Mouse (Mus musculus): ENCODE measurements around the gene Clstn2. TPM values are rescaled to one million over a fixed set of nuclear protein-coding genes. Genes with fewer than 3 reads are reported as not detected.

Clstn2 gene
- polyA plus RNA-seq, 1 experiment from 2014 or later = 4.7 TPM

- H3K27ac ChIP-seq = no peak overlapping the region
- H3K4me2 ChIP-seq (replicated peaks) = no peak overlapping the region
- no peak overlapping the region for H3K9ac ChIP-seq
- no peaks in the 10 kb centered on the region for H3K4me1 ChIP-seq
- H3K36me3 ChIP-seq = no peaks in the 10 kb centered on the region
- no peak overlapping the region for H3K4me3 ChIP-seq
- ATAC-seq (ENCODE audit: low FRiP score, low read depth) = no peak
- no peaks in the 10 kb centered on the region for H3K9me3 ChIP-seq
- H3K27me3 ChIP-seq = no peaks in the 10 kb centered on the region
- WGBS = 62% methylated on average over 3 of the region's 3 CpGs
Measured at GRCm38 (mm10) chr9:97891415-97891814, 141.6 kb downstream of the Clstn2 start.

GRCm38 (mm10) chr9:97883336-97883735, 149.6 kb downstream of the Clstn2 start:
- no peaks in the 10 kb centered on the region for H3K27me3 ChIP-seq
- H3K27ac ChIP-seq = no peak overlapping the region
- no peaks in the 10 kb centered on the region for H3K4me1 ChIP-seq
- H3K9ac ChIP-seq = no peak overlapping the region
- 93% methylated on average over 3 of the region's 3 CpGs for WGBS
- H3K36me3 ChIP-seq = no peaks in the 10 kb centered on the region
- ATAC-seq (ENCODE audit: low FRiP score, low read depth) = no peak
- H3K9me3 ChIP-seq = no peaks in the 10 kb centered on the region
- H3K4me2 ChIP-seq (replicated peaks) = no peak overlapping the region
- H3K4me3 ChIP-seq = no peak overlapping the region

GRCm38 (mm10) chr9:97867013-97867700, 165.8 kb downstream of the Clstn2 start:
- no peak overlapping the region for H3K9ac ChIP-seq
- 68% methylated on average over 8 of the region's 8 CpGs for WGBS
- H3K4me2 ChIP-seq (replicated peaks) = no peak overlapping the region
- H3K4me3 ChIP-seq = no peak overlapping the region
- no peak for ATAC-seq (ENCODE audit: low FRiP score, low read depth)
- no peak overlapping the region for H3K27ac ChIP-seq
- no peaks in the 10 kb centered on the region for H3K36me3 ChIP-seq
- no peaks in the 10 kb centered on the region for H3K27me3 ChIP-seq
- H3K9me3 ChIP-seq = no peaks in the 10 kb centered on the region
- 0 out of 2 replicates have a peak, but pooled peaks cover 3% of the 10 kb centered on the region for H3K4me1 ChIP-seq

- Histone ChIP-seq H3K4me3 (no peak overlapping the region), H3K9me3 (no peaks in the 10 kb centered on the region), H3K9ac (no peak overlapping the region), H3K27ac (no peak overlapping the region), H3K36me3 (no peaks in the 10 kb centered on the region), H3K4me1 (peaks cover 11% of the 10 kb centered on the region), H3K27me3 (no peaks in the 10 kb centered on the region), H3K4me2 (replicated peaks) (no peak overlapping the region)
- ATAC-seq (ENCODE audit: low FRiP score, low read depth) = no peak
Measured at GRCm38 (mm10) chr9:97852859-97853258, 180.1 kb downstream of the Clstn2 start.

GRCm38 (mm10) chr9:97847873-97848838, 184.8 kb downstream of the Clstn2 start:
- Histone ChIP-seq H3K9ac (no peak overlapping the region), H3K36me3 (no peaks in the 10 kb centered on the region), H3K27me3 (no peaks in the 10 kb centered on the region), H3K4me1 (peaks cover 14% of the 10 kb centered on the region), H3K4me2 (replicated peaks) (no peak overlapping the region; the same call in 1 of the 2 replicates), H3K9me3 (no peaks in the 10 kb centered on the region), H3K27ac (no peak overlapping the region; the same call in 1 of the 2 replicates), H3K4me3 (no peak overlapping the region)
- peak; percentile 71; the same call in 1 of the 2 replicates for ATAC-seq (ENCODE audit: low FRiP score, low read depth)
- 47% methylated on average over 12 of the region's 12 CpGs for WGBS

- H3K4me2 ChIP-seq (replicated peaks) = no peak overlapping the region
- H3K36me3 ChIP-seq = no peaks in the 10 kb centered on the region
- H3K9ac ChIP-seq = no peak overlapping the region
- no peak overlapping the region for H3K4me3 ChIP-seq
- H3K4me1 ChIP-seq = no peaks in the 10 kb centered on the region
- no peak overlapping the region for H3K27ac ChIP-seq
- WGBS = 79% methylated on average over 7 of the region's 7 CpGs
- ATAC-seq (ENCODE audit: low FRiP score, low read depth) = no peak
- no peaks in the 10 kb centered on the region for H3K27me3 ChIP-seq
- no peaks in the 10 kb centered on the region for H3K9me3 ChIP-seq
Measured at GRCm38 (mm10) chr9:97842054-97842453, 190.9 kb downstream of the Clstn2 start.

GRCm38 (mm10) chr9:97831216-97831615, 201.8 kb downstream of the Clstn2 start:
- Histone ChIP-seq H3K36me3 (no peaks in the 10 kb centered on the region), H3K27me3 (no peaks in the 10 kb centered on the region), H3K4me3 (no peak overlapping the region), H3K9me3 (no peaks in the 10 kb centered on the region), H3K4me1 (no peaks in the 10 kb centered on the region), H3K27ac (no peak overlapping the region), H3K4me2 (replicated peaks) (no peak overlapping the region), H3K9ac (no peak overlapping the region)
- ATAC-seq (ENCODE audit: low FRiP score, low read depth) = no peak
- 86% methylated on average over 3 of the region's 3 CpGs for WGBS

- ATAC-seq (ENCODE audit: low FRiP score, low read depth) = no peak
- Histone ChIP-seq H3K27me3 (no peaks in the 10 kb centered on the region), H3K9me3 (no peaks in the 10 kb centered on the region), H3K4me1 (peaks cover 6% of the 10 kb centered on the region), H3K9ac (no peak overlapping the region), H3K4me2 (replicated peaks) (no peak overlapping the region), H3K4me3 (no peak overlapping the region), H3K36me3 (no peaks in the 10 kb centered on the region), H3K27ac (no peak overlapping the region)
- WGBS = 79% methylated on average over 2 of the region's 2 CpGs
Measured at GRCm38 (mm10) chr9:97829919-97830318, 203.1 kb downstream of the Clstn2 start.

- H3K4me3 ChIP-seq = no peak overlapping the region
- H3K36me3 ChIP-seq = no peaks in the 10 kb centered on the region
- no peak overlapping the region for H3K4me2 ChIP-seq (replicated peaks)
- ATAC-seq (ENCODE audit: low FRiP score, low read depth) = no peak
- H3K27ac ChIP-seq = no peak overlapping the region
- no peaks in the 10 kb centered on the region for H3K27me3 ChIP-seq
- H3K9me3 ChIP-seq = no peaks in the 10 kb centered on the region
- WGBS = 75% methylated on average over 10 of the region's 10 CpGs
- H3K4me1 ChIP-seq = peaks cover 8% of the 10 kb centered on the region
- no peak overlapping the region for H3K9ac ChIP-seq
Measured at GRCm38 (mm10) chr9:97827689-97828088, 205.3 kb downstream of the Clstn2 start.

- peaks cover 8% of the 10 kb centered on the region for H3K4me1 ChIP-seq
- H3K27me3 ChIP-seq = no peaks in the 10 kb centered on the region
- no peak for ATAC-seq (ENCODE audit: low FRiP score, low read depth)
- H3K4me2 ChIP-seq (replicated peaks) = no peak overlapping the region
- H3K9me3 ChIP-seq = no peaks in the 10 kb centered on the region
- H3K36me3 ChIP-seq = no peaks in the 10 kb centered on the region
- no peak overlapping the region for H3K4me3 ChIP-seq
- 55% methylated on average over 16 of the region's 16 CpGs for WGBS
- H3K9ac ChIP-seq = no peak overlapping the region
- no peak overlapping the region for H3K27ac ChIP-seq
Measured at GRCm38 (mm10) chr9:97826077-97826947, 206.7 kb downstream of the Clstn2 start.

GRCm38 (mm10) chr9:97817116-97817515, 215.9 kb downstream of the Clstn2 start:
- Histone ChIP-seq H3K9ac (no peak overlapping the region), H3K4me2 (replicated peaks) (no peak overlapping the region), H3K27ac (no peak overlapping the region), H3K36me3 (no peaks in the 10 kb centered on the region), H3K4me1 (0 out of 2 replicates have a peak, but pooled peaks cover 5% of the 10 kb centered on the region), H3K27me3 (no peaks in the 10 kb centered on the region), H3K4me3 (no peak overlapping the region), H3K9me3 (no peaks in the 10 kb centered on the region)
- WGBS = 42% methylated on average over 4 of the region's 4 CpGs
- no peak for ATAC-seq (ENCODE audit: low FRiP score, low read depth)

Measured in limb, embryonic 13.5 days (tissue).